Mouse (Mus musculus): Measurements from ENCODE around the gene Maml3.

DNA sequence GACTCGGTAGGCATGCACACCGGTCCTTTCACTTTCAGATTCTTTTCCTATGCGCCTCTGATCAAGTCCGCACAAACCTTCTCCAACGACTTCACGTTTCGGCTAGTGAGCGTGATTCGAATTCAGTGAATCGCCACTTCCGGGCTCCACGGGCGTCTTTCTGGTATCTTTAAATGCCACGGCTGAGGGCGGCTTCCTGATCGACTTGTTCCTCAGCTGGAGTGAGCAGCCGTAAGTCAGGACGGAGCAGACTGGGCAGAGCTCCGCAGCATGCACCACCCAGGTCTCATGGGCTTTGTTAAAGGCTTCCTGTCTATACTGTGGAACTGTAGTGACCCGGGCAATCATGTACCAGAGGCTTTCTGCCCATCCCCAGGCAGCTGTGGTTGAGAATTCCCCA, 468.2 kb downstream of the Maml3 start:
- TF ChIP-seq MAFK (IDR thresholded peaks at IDR 0.05; ENCODE audit: insufficient read depth, low read depth, low read length): no peak
- TF ChIP-seq ZNF384 (IDR thresholded peaks at IDR 0.05; ENCODE audit: low read depth, low read length): no peak
- TF ChIP-seq ZC3H11A (IDR thresholded peaks at IDR 0.05; ENCODE audit: borderline replicate concordance, low read depth, low read length): no peak

Data from ES-E14 (cell line).